20 mouse cellular contexts compared by ENCODE assay signal in genomic region chr2:29312058-29312457, GRCm38 (mm10). TPM values are rescaled to one million over a fixed set of nuclear protein-coding genes. Genes with fewer than 3 reads are reported as not detected.
DNase-seq lines count a peak whose midpoint lies in the region; ATAC-seq lines count a peak whose summit lies in the region.
"Had no signal": no experiment of that assay in that cellular context is flagged by ENCODE, and none has a peak within 500 bp of the region (broad histone marks: within the 10 kb centered on the region; RNA-seq: fewer than 3 reads in every experiment).

No protein-coding gene starts in this region.

- DNase-seq in frontal cortex, postnatal 14 days (ENCODE audit: low spot score in 2 of 2), result no peak
- peak; percentile 28 for DNase-seq in right cerebral cortex, adult 18-20 months
- no peak for DNase-seq in right cerebral cortex, postnatal 14 days
- DNase-seq in brain, adult 2 months (ENCODE audit: low read depth, low spot score), result peak; percentile 67
- DNase-seq in adrenal gland, postnatal 14 days, result no peak
- DNase-seq: adrenal gland, adult 8-10 months; adrenal gland, postnatal 25 days; B cell, adult 2 months; cerebellum, adult 11-12 months; cerebellum, adult 2 months; cerebellum, adult 9-10 months; cerebellum, postnatal 10 days; cerebellum, postnatal 25 days; forebrain, postnatal 0 days had no signal

- ATAC-seq in frontal cortex, adult (ENCODE audit: low TSS enrichment), result peak; percentile 82
- ATAC-seq: activated CD4-positive, CD25-positive, alpha-beta regulatory T cell, adult 4 months; CD4-positive, CD25-positive, alpha-beta regulatory T cell, adult 4 months; forebrain, embryonic 13.5 days; forebrain, embryonic 15.5 days; forebrain, postnatal 0 days; Patski had no signal

RNA-seq across cellular contexts. Expression of gene Med27, which starts 34.6 kb away (rescaled TPM):
- 23.1 and 24.0 TPM in 2 replicates for total RNA-seq in adrenal gland, postnatal 14 days (2021)

RNA-seq across cellular contexts. Expression of gene Ntng2, which starts 59.3 kb away (rescaled TPM):
- total RNA-seq in adrenal gland, postnatal 14 days (2021), result 20.6 and 25.2 TPM in 2 replicates

Comparison
In these comparisons a context has a peak if more than half of its experiments do, and no peak if none do; other contexts are left out.
1. DNase-seq: peak in right cerebral cortex, adult 18-20 months (single experiment) and brain, adult 2 months (single experiment); none in frontal cortex, postnatal 14 days (0 of 2), right cerebral cortex, postnatal 14 days (single experiment) and adrenal gland, postnatal 14 days (single experiment).